Comparison of ENCODE assay signal across 11 mouse cellular contexts in the genomic region with DNA sequence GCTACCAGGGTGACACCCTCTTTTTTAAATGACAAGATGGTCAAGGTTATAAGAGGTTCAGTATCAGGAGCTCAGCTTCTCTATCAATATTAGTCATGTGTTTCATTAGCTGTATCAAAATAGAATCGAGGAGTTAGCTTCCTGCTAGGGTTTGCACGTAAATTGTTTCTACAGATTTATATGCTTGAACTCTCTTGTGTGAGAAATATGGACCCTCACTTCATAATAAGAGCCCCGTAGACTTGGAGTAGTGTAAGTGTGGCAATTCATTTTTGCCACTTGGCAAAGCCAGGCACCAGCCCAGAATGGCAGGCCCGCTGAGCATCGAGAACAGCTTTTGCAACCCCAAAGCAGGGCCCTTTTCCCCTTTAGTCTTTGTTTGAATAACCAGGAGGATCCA. TPM values are rescaled to one million over a fixed set of nuclear protein-coding genes. Genes with fewer than 3 reads are reported as not detected.
A peak's percentile ranks its signal among the peaks of the same experiment; 100 is the strongest.
DNase-seq lines count a peak whose midpoint lies in the region; ATAC-seq and TF ChIP-seq lines count a peak whose summit lies in the region.
"Had no signal": no experiment of that assay in that cellular context is flagged by ENCODE, and none has a peak within 500 bp of the region (broad histone marks: within the 10 kb centered on the region; RNA-seq: fewer than 3 reads in every experiment).

No protein-coding gene starts in this region.

- no peak overlapping the region for H3K27ac ChIP-seq in hindbrain, embryonic 13.5 days
- no peak overlapping the region for H3K27ac ChIP-seq in hindbrain, embryonic 11.5 days (ENCODE audit: low read depth, low read length)
- H3K27ac ChIP-seq in midbrain, embryonic 13.5 days, result no peak overlapping the region
- no peak overlapping the region for H3K27ac ChIP-seq in intestine, postnatal 0 days (ENCODE audit: low read depth, low read length)
- H3K27ac ChIP-seq: stomach, embryonic 15.5 days had no signal

- DNase-seq in hindbrain, embryonic 11.5 days (ENCODE audit: low spot score), result no peak
- peak; percentile 77 for DNase-seq in A20 (ENCODE audit: low read depth, low spot score)
- DNase-seq in brain, embryonic 14.5 days (ENCODE audit: low read depth), result peak; percentile 12
- DNase-seq: heart, adult 2 months had no signal

- no peak for TF ChIP-seq CTCF in brain, embryonic 14.5 days (IDR thresholded peaks at IDR 0.05; ENCODE audit: borderline replicate concordance, extremely low read depth, insufficient read depth, insufficient read length)
- TF ChIP-seq CTCF in intestine, postnatal 0 days (IDR thresholded peaks at IDR 0.05; ENCODE audit: low read depth), result no peak

- H3K4me2 ChIP-seq in hindbrain, embryonic 13.5 days, result 0 out of 2 replicates have a peak overlapping the region, but pooled peaks have one; percentile 81
- H3K4me2 ChIP-seq in hindbrain, embryonic 11.5 days (replicated peaks; ENCODE audit: low read depth, low read length), result no peak overlapping the region
- H3K4me2 ChIP-seq in midbrain, embryonic 13.5 days (replicated peaks), result peak overlapping the region; percentile 84; the same call in 1 of the 2 replicates
- no peak overlapping the region for H3K4me2 ChIP-seq in intestine, postnatal 0 days (replicated peaks; ENCODE audit: low read depth)

- H3K9ac ChIP-seq in hindbrain, embryonic 13.5 days, result no peak overlapping the region
- H3K9ac ChIP-seq in hindbrain, embryonic 11.5 days (ENCODE audit: low read depth, low read length), result no peak overlapping the region; the same call in 1 of the 2 replicates
- no peak overlapping the region for H3K9ac ChIP-seq in midbrain, embryonic 13.5 days (replicated peaks)
- no peak overlapping the region for H3K9ac ChIP-seq in intestine, postnatal 0 days (ENCODE audit: low read depth, low read length)

- no peaks in the 10 kb centered on the region for H3K27me3 ChIP-seq in hindbrain, embryonic 13.5 days
- no peaks in the 10 kb centered on the region for H3K27me3 ChIP-seq in hindbrain, embryonic 11.5 days (ENCODE audit: control insufficient read depth, insufficient read depth, low read length)
- H3K27me3 ChIP-seq in midbrain, embryonic 13.5 days, result no peaks in the 10 kb centered on the region
- no peaks in the 10 kb centered on the region for H3K27me3 ChIP-seq in intestine, postnatal 0 days (replicated peaks; ENCODE audit: control insufficient read depth, insufficient read depth, low read length)
- H3K27me3 ChIP-seq: embryonic facial prominence, embryonic 15.5 days; Patski; stomach, embryonic 15.5 days had no signal

- peaks cover 24% of the 10 kb centered on the region for H3K4me1 ChIP-seq in hindbrain, embryonic 13.5 days (replicated peaks)
- H3K4me1 ChIP-seq in hindbrain, embryonic 11.5 days (replicated peaks; ENCODE audit: control insufficient read depth, insufficient read depth, low read length), result no peaks in the 10 kb centered on the region
- H3K4me1 ChIP-seq in midbrain, embryonic 13.5 days (replicated peaks), result peaks cover 27% of the 10 kb centered on the region
- no peaks in the 10 kb centered on the region for H3K4me1 ChIP-seq in intestine, postnatal 0 days (replicated peaks; ENCODE audit: control insufficient read depth, insufficient read depth, low read length)

- H3K4me3 ChIP-seq in hindbrain, embryonic 13.5 days, result no peak overlapping the region
- H3K4me3 ChIP-seq in hindbrain, embryonic 11.5 days (ENCODE audit: low read depth, low read length), result no peak overlapping the region; the same call in 1 of the 2 replicates
- H3K4me3 ChIP-seq in midbrain, embryonic 13.5 days (replicated peaks), result peak overlapping the region; percentile 86; the same call in 1 of the 2 replicates
- H3K4me3 ChIP-seq in intestine, postnatal 0 days (ENCODE audit: low read depth, low read length), result no peak overlapping the region

- TF ChIP-seq POLR2A in brain, embryonic 14.5 days (IDR thresholded peaks at IDR 0.05; ENCODE audit: borderline replicate concordance, extremely low read depth, insufficient read depth, insufficient read length, poor library complexity, severe bottlenecking), result no peak

- peaks cover 5% of the 10 kb centered on the region for H3K36me3 ChIP-seq in hindbrain, embryonic 13.5 days
- H3K36me3 ChIP-seq in hindbrain, embryonic 11.5 days (ENCODE audit: control insufficient read depth, insufficient read depth, low read length), result no peaks in the 10 kb centered on the region
- no peaks in the 10 kb centered on the region for H3K36me3 ChIP-seq in midbrain, embryonic 13.5 days
- peaks cover 1% of the 10 kb centered on the region for H3K36me3 ChIP-seq in intestine, postnatal 0 days (ENCODE audit: control insufficient read depth, insufficient read depth)
- H3K36me3 ChIP-seq: embryonic facial prominence, embryonic 15.5 days; stomach, embryonic 15.5 days had no signal

- H3K9me3 ChIP-seq in hindbrain, embryonic 13.5 days, result no peaks in the 10 kb centered on the region
- H3K9me3 ChIP-seq in hindbrain, embryonic 11.5 days (ENCODE audit: control insufficient read depth, low read length), result no peaks in the 10 kb centered on the region
- H3K9me3 ChIP-seq in midbrain, embryonic 13.5 days, result no peaks in the 10 kb centered on the region
- H3K9me3 ChIP-seq in intestine, postnatal 0 days (ENCODE audit: control insufficient read depth), result no peaks in the 10 kb centered on the region
- H3K9me3 ChIP-seq: embryonic facial prominence, embryonic 15.5 days; stomach, embryonic 15.5 days had no signal

- 70% methylated on average over 5 of the region's 5 CpGs for WGBS in hindbrain, embryonic 13.5 days
- 77% methylated on average over 5 of the region's 5 CpGs for WGBS in hindbrain, embryonic 11.5 days
- 70% methylated on average over 5 of the region's 5 CpGs for WGBS in midbrain, embryonic 13.5 days
- 68% methylated on average over 5 of the region's 5 CpGs for WGBS in intestine, postnatal 0 days

- no peak for ATAC-seq in hindbrain, embryonic 13.5 days (ENCODE audit: low FRiP score)
- ATAC-seq in hindbrain, embryonic 11.5 days (ENCODE audit: low FRiP score), result no peak
- no peak for ATAC-seq in midbrain, embryonic 13.5 days
- no peak for ATAC-seq in intestine, postnatal 0 days
- no peak for ATAC-seq in megakaryocyte, adult 5-6 weeks (ENCODE audit: poor library complexity, severe bottlenecking)
- ATAC-seq: Patski had no signal

RNA-seq across cellular contexts. Expression of gene Dtnbp1, which starts 1.1 kb away (rescaled TPM):
- 111 and 123 TPM in 2 replicates for polyA plus RNA-seq in hindbrain, embryonic 13.5 days (2015; fragmentation: Nextera tagmentation; extraction: Ambion mirVana)
- polyA plus RNA-seq in hindbrain, embryonic 11.5 days (2014; fragmentation: Nextera tagmentation; extraction: Ambion mirVana), result 69.2 and 74.0 TPM in 2 replicates
- 120 and 138 TPM in 2 replicates for polyA plus RNA-seq in brain, embryonic 14.5 days (2012; rRNA removed)
- polyA plus RNA-seq in midbrain, embryonic 13.5 days (2015; fragmentation: Nextera tagmentation; extraction: Ambion mirVana), result 106 and 109 TPM in 2 replicates
- polyA plus RNA-seq in intestine, postnatal 0 days (2015; fragmentation: Nextera tagmentation; extraction: Ambion mirVana), result 65.2 and 69.7 TPM in 2 replicates
- 41.5 and 50.7 TPM in 2 replicates for total RNA-seq in megakaryocyte, adult 5-6 weeks (2015)
- 37.2 and 39.8 TPM in 2 replicates for total RNA-seq in megakaryocyte, adult 5-6 weeks (2017)

Comparison
In these comparisons a context has a peak if more than half of its experiments do, and no peak if none do; other contexts are left out.
1. H3K4me2 ChIP-seq: peak in hindbrain, embryonic 13.5 days (single experiment) and midbrain, embryonic 13.5 days (single experiment); none in hindbrain, embryonic 11.5 days (single experiment) and intestine, postnatal 0 days (single experiment).